Mouse (Mus musculus) liver, embryonic 13.5 days (tissue): ENCODE measurements around the gene Nr4a1. TPM values are rescaled to one million over a fixed set of nuclear protein-coding genes. Genes with fewer than 3 reads are reported as not detected.

Experiments used
- ATAC-seq: fragments of 200-750 bp; cut with Nextera tagmentation; 2 replicates; pipeline ENCODE4 v1.8.0; 2017; ENCODE audit warnings: low read depth, mild to moderate bottlenecking, moderate number of reproducible peaks, moderate library complexity
- DNase-seq: peaks from one replicate; pipeline ENCODE4 v3.0.0; 2022
- H3K27ac ChIP-seq: fragments of 300-500 bp; sonication (generic); 2 replicates; pipeline ENCODE4 v1.5.1; 2015; ENCODE audit warnings: moderate library complexity, mild to moderate bottlenecking, inconsistent platforms
- H3K27me3 ChIP-seq: fragments of 300-500 bp; sonication (generic); 2 replicates; pipeline ENCODE4 v1.6.1; 2015; ENCODE audit warnings: mild to moderate bottlenecking, inconsistent platforms
- H3K36me3 ChIP-seq: fragments of 300-500 bp; sonication (generic); 2 replicates; pipeline ENCODE4 v1.6.1; 2015; ENCODE audit warnings: mild to moderate bottlenecking, inconsistent platforms
- H3K4me1 ChIP-seq: fragments of 300-500 bp; sonication (generic); replicated peaks from 2 replicates; pipeline ENCODE4 v1.6.1; 2015; ENCODE audit warnings: inconsistent platforms
- H3K4me2 ChIP-seq: fragments of 300-500 bp; sonication (generic); 2 replicates; pipeline ENCODE4 v1.6.1; 2015; ENCODE audit warnings: inconsistent platforms, mild to moderate bottlenecking, moderate library complexity
- H3K4me3 ChIP-seq: fragments of 300-500 bp; sonication (generic); replicated peaks from 2 replicates; pipeline ENCODE4 v1.5.1; 2015; ENCODE audit warnings: mild to moderate bottlenecking, inconsistent platforms
- H3K9ac ChIP-seq: fragments of 300-500 bp; sonication (generic); 2 replicates; pipeline ENCODE4 v1.6.1; 2015; ENCODE audit warnings: mild to moderate bottlenecking, inconsistent platforms
- H3K9me3 ChIP-seq: fragments of 300-500 bp; sonication (generic); replicated peaks from 2 replicates; pipeline ENCODE4 v1.6.1; 2016; ENCODE audit warnings: inconsistent platforms
- WGBS: fragments of 180-500 bp; shearing (Covaris S2); methylation state at CpG from one replicate; pipeline ENCODE4 v1.1.7; 2015; ENCODE audit not compliant: insufficient replicate concordance; 5-methylcytosine and 5-hydroxymethylcytosine counted together
- polyA plus RNA-seq: library from polyadenylated mRNA; unstranded; fragments of >200 nt; fragmentation: Nextera tagmentation; extraction: Ambion mirVana; gene quantifications from 2 replicates; pipeline ENCODE4 v1.2.1, GENCODE M21; 2015

Gene Nr4a1
- polyA plus RNA-seq: 0.43 and 0.56 TPM in 2 replicates

GRCm38 (mm10) chr15:101253886-101254795 lies at the start of gene Nr4a1:
Nr4a1 (plus strand) TSS chr15:101254269.
- WGBS: 1% methylated on average over 71 of the region's 82 CpGs
- Histone ChIP-seq H3K27me3 (peaks cover 45% of the 10 kb centered on the region), H3K36me3 (no peaks in the 10 kb centered on the region), H3K4me1 (peaks cover 10% of the 10 kb centered on the region), H3K9ac (peak within 1 kb of the TSS; percentile 50), H3K9me3 (no peaks in the 10 kb centered on the region), H3K4me2 (peak within 1 kb of the TSS; percentile 69), H3K4me3 (peak within 1 kb of the TSS; percentile 56), H3K27ac (no peak within 1 kb of the TSS)
- ATAC-seq: peak; percentile 55
- DNase-seq: no peak

- 74% methylated on average over 7 of the region's 7 CpGs for WGBS
- no peak overlapping the region for H3K4me3 ChIP-seq
- no peaks in the 10 kb centered on the region for H3K27me3 ChIP-seq
- no peak overlapping the region for H3K9ac ChIP-seq
- peaks cover 41% of the 10 kb centered on the region for H3K36me3 ChIP-seq
- H3K9me3 ChIP-seq: no peaks in the 10 kb centered on the region
- no peak overlapping the region for H3K4me2 ChIP-seq
- no peak overlapping the region for H3K27ac ChIP-seq
- H3K4me1 ChIP-seq: no peaks in the 10 kb centered on the region; the same call in 1 of the 2 replicates
- ATAC-seq: no peak
- DNase-seq: no peak
These were observed 49.3 kb upstream of the Nr4a1 start for GRCm38 (mm10) chr15:101204781-101205180.

DNA sequence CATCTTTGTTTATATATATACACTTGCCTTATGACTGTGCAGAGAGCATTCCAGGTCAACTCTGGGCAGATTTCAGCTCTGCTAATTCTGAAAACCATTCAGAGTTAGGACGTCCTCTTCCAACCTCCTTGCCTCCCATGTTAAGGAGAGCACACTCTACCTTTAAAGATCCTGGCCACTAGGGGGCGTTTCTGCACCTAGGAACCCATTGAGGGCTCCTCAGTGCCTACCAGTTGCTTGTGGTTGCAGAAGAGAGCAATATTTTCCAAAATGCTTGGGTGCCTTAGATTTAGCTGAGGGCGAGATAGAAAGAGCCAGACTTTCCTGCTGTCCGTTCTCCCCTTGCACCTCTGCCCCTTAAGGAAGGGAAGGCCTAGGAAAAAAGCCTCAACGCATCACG lies 43.8 kb upstream of the Nr4a1 start:
- Histone ChIP-seq H3K4me3 (no peak overlapping the region), H3K27ac (no peak overlapping the region), H3K36me3 (peaks cover 18% of the 10 kb centered on the region), H3K4me2 (no peak overlapping the region), H3K9me3 (no peaks in the 10 kb centered on the region), H3K9ac (no peak overlapping the region), H3K27me3 (no peaks in the 10 kb centered on the region), H3K4me1 (no peaks in the 10 kb centered on the region)
- WGBS: 56% methylated on average over 6 of the region's 6 CpGs
- no peak for ATAC-seq
- DNase-seq: no peak

GRCm38 (mm10) chr15:101210998-101211613 lies 43.0 kb upstream of the Nr4a1 start:
- H3K4me1 ChIP-seq: no peaks in the 10 kb centered on the region
- H3K9me3 ChIP-seq: no peaks in the 10 kb centered on the region
- no peaks in the 10 kb centered on the region for H3K27me3 ChIP-seq
- 81% methylated on average over 14 of the region's 14 CpGs for WGBS
- no peak overlapping the region for H3K4me2 ChIP-seq
- H3K27ac ChIP-seq: no peak overlapping the region
- DNase-seq (no peak), ATAC-seq (0 out of 2 replicates have a peak, but pooled peaks have one; percentile 15)
- no peak overlapping the region for H3K9ac ChIP-seq
- peaks cover 18% of the 10 kb centered on the region for H3K36me3 ChIP-seq
- H3K4me3 ChIP-seq: no peak overlapping the region

DNA sequence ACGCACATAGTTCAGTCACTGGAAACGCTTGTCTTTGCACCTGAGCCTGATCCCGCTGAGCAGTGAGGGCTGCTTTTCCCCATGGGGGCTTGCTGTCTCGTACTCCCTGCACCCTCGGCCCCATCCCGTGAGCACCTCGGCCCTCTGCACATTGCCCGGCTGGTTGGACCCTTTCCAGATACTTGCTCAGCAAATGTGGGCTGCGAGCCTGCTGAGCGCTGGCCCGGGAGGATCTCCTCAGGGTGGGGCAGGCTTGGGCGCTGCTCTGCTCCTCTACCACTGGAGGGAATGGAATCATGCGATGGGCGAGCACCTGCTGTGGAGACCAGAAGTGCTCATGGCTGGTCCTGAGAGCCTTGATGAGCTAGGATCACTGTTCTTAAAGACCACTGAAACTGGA lies 41.6 kb upstream of the Nr4a1 start:
- WGBS: 72% methylated on average over 14 of the region's 14 CpGs

DNA sequence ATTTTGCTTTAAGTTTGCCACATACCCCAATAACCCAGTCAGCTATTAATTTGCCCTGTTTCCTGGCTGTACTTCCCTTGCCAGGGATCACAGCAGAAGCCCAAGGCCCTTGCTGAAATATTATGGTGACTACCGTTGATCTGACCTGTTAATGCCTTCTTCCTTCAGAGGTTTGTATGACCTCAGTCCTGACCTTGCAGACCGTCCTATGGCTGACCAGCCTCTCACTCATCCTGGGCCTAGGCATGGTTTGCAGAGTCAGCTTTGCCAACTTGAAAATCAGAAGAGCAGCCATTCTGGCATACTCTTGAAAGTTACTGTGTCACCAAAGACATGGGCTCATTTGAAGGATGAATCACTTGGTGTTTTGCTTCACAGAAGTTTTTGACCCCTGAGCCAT lies 38.9 kb upstream of the Nr4a1 start:
- Histone ChIP-seq H3K36me3 (peaks cover 14% of the 10 kb centered on the region), H3K4me1 (no peaks in the 10 kb centered on the region), H3K9me3 (no peaks in the 10 kb centered on the region), H3K4me2 (no peak overlapping the region), H3K9ac (no peak overlapping the region), H3K27me3 (no peaks in the 10 kb centered on the region), H3K27ac (no peak overlapping the region), H3K4me3 (no peak overlapping the region)
- ATAC-seq (no peak), DNase-seq (no peak)
- 55% methylated on average over 2 of the region's 2 CpGs for WGBS

More for the DNA sequence above, 41.6 kb upstream of the Nr4a1 start:
- Histone ChIP-seq H3K27ac (no peak overlapping the region), H3K9me3 (no peaks in the 10 kb centered on the region), H3K9ac (no peak overlapping the region), H3K4me3 (no peak overlapping the region), H3K4me2 (no peak overlapping the region), H3K4me1 (no peaks in the 10 kb centered on the region), H3K36me3 (peaks cover 18% of the 10 kb centered on the region), H3K27me3 (no peaks in the 10 kb centered on the region)
- DNase-seq: no peak
- no peak for ATAC-seq

DNA sequence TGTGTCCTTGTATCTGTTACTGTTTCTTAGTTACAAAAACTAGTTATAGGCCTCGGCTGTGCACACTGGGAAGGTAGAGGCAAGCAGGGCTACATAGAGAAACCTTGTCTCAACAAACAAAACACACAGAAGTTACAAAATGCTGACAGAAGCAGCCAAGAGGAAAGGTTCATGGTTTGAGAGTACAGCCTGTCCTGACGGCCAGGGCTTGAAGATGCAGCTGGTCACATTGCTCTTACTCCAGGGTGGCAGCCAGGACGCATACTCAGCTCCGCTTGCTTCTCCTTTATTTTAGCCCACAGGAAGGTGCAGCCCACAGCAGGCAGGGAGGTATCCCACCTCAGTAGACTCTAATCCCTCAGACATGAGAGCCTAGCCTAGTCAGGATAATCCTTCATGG lies 38.0 kb upstream of the Nr4a1 start:
- 61% methylated on average over 4 of the region's 4 CpGs for WGBS
- no peak overlapping the region for H3K9ac ChIP-seq
- H3K9me3 ChIP-seq: no peaks in the 10 kb centered on the region
- H3K27me3 ChIP-seq: no peaks in the 10 kb centered on the region
- no peak overlapping the region for H3K4me2 ChIP-seq
- no peak overlapping the region for H3K27ac ChIP-seq
- no peaks in the 10 kb centered on the region for H3K4me1 ChIP-seq
- no peak for DNase-seq
- no peak for ATAC-seq
- H3K36me3 ChIP-seq: peaks cover 7% of the 10 kb centered on the region
- no peak overlapping the region for H3K4me3 ChIP-seq

DNA sequence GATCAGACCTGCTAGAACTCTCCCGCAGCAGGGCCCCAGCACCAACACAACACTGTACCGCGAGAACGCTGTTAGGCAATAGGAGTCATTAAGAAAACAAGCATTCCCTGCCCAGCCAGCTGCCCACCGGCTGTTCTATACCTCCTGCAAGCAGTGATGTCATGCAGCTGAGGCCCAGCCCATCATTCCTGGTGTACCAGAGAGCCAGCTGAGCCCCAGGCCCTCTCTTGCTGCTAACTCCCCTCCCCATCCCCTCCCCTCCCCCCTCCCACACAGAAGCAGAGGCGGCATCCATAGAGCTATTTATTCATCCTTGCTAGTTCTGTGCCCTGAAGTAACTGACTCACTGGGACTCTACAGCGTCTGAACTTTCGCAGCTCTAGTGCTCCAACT lies 33.2 kb upstream of the Nr4a1 start:
- Histone ChIP-seq H3K9me3 (no peaks in the 10 kb centered on the region), H3K27ac (no peak overlapping the region), H3K4me3 (no peak overlapping the region), H3K9ac (no peak overlapping the region), H3K36me3 (no peaks in the 10 kb centered on the region), H3K27me3 (peaks cover 48% of the 10 kb centered on the region), H3K4me1 (peaks cover 22% of the 10 kb centered on the region), H3K4me2 (no peak overlapping the region)
- 33% methylated on average over 8 of the region's 8 CpGs for WGBS
- ATAC-seq (no peak), DNase-seq (no peak)

DNA sequence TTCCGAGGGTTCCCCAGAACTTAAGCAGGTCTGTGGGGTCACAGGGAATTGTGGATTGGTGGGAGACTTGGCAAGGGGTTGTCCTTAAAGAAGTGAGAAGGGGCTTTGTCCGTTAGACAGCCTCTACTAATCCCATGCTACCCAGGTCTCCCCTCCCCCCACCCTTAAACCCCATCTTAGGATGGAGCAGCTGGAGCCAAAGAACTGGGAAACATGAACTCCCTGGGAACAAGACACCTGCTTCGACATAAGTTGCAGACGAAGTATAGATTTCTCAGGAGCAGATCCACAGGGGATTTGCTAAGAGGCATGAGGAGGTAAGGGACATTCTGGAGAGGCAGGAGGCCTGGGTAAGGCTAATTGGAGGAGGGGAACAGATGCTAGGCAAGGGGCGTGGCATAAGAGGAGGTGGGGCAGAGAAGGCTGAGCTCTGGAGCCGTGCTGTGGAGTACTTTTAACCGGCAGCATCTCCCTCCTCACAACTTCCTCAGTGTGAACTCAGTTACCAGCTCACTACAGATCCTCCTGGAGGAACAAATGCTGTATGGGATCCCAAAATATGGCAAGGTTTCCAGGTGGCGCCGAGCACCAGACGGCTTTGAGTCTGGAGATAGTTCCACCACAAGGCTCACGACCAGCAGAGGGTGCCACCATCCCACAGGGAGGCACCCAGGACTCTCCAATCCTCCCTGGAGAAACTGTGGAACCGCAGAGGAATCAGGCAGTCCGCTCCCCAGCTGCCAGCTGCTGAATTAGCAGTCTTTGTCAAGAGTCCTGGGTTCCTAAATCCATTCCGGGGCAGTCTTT lies 32.6 kb upstream of the Nr4a1 start:
- H3K4me2 ChIP-seq: peak overlapping the region; percentile 45
- peak; percentile 40; the same call in 1 of the 2 replicates for ATAC-seq
- H3K36me3 ChIP-seq: no peaks in the 10 kb centered on the region
- H3K9me3 ChIP-seq: no peaks in the 10 kb centered on the region
- peaks cover 54% of the 10 kb centered on the region for H3K27me3 ChIP-seq
- H3K27ac ChIP-seq: no peak overlapping the region
- WGBS: 8% methylated on average over 14 of the region's 14 CpGs
- H3K9ac ChIP-seq: no peak overlapping the region
- peaks cover 22% of the 10 kb centered on the region for H3K4me1 ChIP-seq
- H3K4me3 ChIP-seq: peak overlapping the region; percentile 21
- DNase-seq: peak; percentile 57

DNA sequence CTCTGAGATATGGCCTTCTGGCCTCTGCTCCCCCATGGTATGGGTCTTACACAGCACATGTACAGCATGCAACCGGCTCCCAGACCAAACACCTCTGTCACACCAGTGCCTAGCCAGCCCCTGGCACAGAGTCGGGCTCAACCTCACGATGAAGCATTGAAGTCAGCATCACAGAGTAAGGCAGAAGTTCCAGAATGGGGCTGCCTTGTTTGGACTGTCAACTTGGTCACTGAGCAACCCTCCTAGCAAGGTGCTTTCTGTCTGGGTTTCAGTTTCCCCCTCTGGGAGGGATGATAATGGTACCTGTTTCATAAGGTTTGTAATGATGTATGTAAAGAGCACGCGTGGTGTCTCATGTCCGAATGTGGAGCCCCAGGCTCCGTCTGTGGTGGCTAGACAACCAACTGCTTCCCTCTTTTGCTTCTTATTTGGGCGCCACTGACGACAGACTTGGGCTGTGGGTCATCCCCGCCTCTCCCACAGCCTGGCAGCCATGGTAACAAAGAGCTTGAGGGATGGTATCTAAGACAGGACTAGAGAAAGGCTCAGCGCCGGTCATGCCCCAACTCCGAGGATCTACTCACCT lies 31.1 kb upstream of the Nr4a1 start:
- Histone ChIP-seq H3K9ac (no peak overlapping the region), H3K4me2 (no peak overlapping the region), H3K36me3 (no peaks in the 10 kb centered on the region), H3K9me3 (no peaks in the 10 kb centered on the region), H3K4me1 (peaks cover 25% of the 10 kb centered on the region), H3K27me3 (peaks cover 64% of the 10 kb centered on the region), H3K4me3 (no peak overlapping the region), H3K27ac (no peak overlapping the region)
- ATAC-seq: no peak
- no peak for DNase-seq
- WGBS: 26% methylated on average over 13 of the region's 13 CpGs

- no peaks in the 10 kb centered on the region for H3K9me3 ChIP-seq
These were observed 30.5 kb upstream of the Nr4a1 start for GRCm38 (mm10) chr15:101223596-101223995.

More at GRCm38 (mm10) chr15:101223596-101223995, 30.5 kb upstream of the Nr4a1 start:
- H3K27ac ChIP-seq: no peak overlapping the region
- H3K27me3 ChIP-seq: peaks cover 64% of the 10 kb centered on the region
- H3K36me3 ChIP-seq: no peaks in the 10 kb centered on the region
- H3K9ac ChIP-seq: no peak overlapping the region
- peak overlapping the region; percentile 76 for H3K4me2 ChIP-seq
- ATAC-seq: no peak
- DNase-seq: no peak
- peak overlapping the region; percentile 62 for H3K4me3 ChIP-seq
- H3K4me1 ChIP-seq: peaks cover 25% of the 10 kb centered on the region
- 5% methylated on average over 5 of the region's 5 CpGs for WGBS
